Mouse (Mus musculus) midbrain, embryonic 15.5 days (tissue): Measurements from ENCODE around the gene Stat1. TPM values are rescaled to one million over a fixed set of nuclear protein-coding genes. Genes with fewer than 3 reads are reported as not detected.

ENCODE experiments used
- ATAC-seq: fragments of 200-750 bp; cut with Nextera tagmentation; replicated peaks from 2 replicates; pipeline ENCODE4 v1.8.0; 2017; ENCODE audit warnings: moderate TSS enrichment
- H3K27ac ChIP-seq: fragments of 300-500 bp; sonication (generic); 2 replicates; pipeline ENCODE4 v1.5.1; 2015; ENCODE audit warnings: mild to moderate bottlenecking, inconsistent platforms
- H3K27me3 ChIP-seq: fragments of 300-500 bp; sonication (generic); replicated peaks from 2 replicates; pipeline ENCODE4 v1.6.1; 2015; ENCODE audit warnings: inconsistent platforms
- H3K36me3 ChIP-seq: fragments of 300-500 bp; sonication (generic); replicated peaks from 2 replicates; pipeline ENCODE4 v1.6.1; 2015; ENCODE audit warnings: inconsistent platforms
- H3K4me1 ChIP-seq: fragments of 300-500 bp; sonication (generic); 2 replicates; pipeline ENCODE4 v1.6.1; 2015; ENCODE audit warnings: inconsistent platforms
- H3K4me2 ChIP-seq: fragments of 300-500 bp; sonication (generic); 2 replicates; pipeline ENCODE4 v1.6.1; 2015; ENCODE audit warnings: inconsistent platforms, mild to moderate bottlenecking, moderate library complexity
- H3K4me3 ChIP-seq: fragments of 300-500 bp; sonication (generic); 2 replicates; pipeline ENCODE4 v1.5.1; 2015; ENCODE audit warnings: mild to moderate bottlenecking, inconsistent platforms
- H3K9ac ChIP-seq: fragments of 300-500 bp; sonication (generic); 2 replicates; pipeline ENCODE4 v1.6.1; 2015; ENCODE audit warnings: mild to moderate bottlenecking, inconsistent platforms
- H3K9me3 ChIP-seq: fragments of 300-500 bp; sonication (generic); 2 replicates; pipeline ENCODE4 v1.6.1; 2016; ENCODE audit warnings: inconsistent platforms
- WGBS: fragments of 180-500 bp; shearing (Covaris S2); methylation state at CpG from one replicate; pipeline ENCODE4 v1.1.7; 2015; ENCODE audit warnings: mixed read lengths; 5-methylcytosine and 5-hydroxymethylcytosine counted together
- polyA plus RNA-seq: library from polyadenylated mRNA; unstranded; fragments of >200 nt; fragmentation: Nextera tagmentation; extraction: Ambion mirVana; gene quantifications from 2 replicates; pipeline ENCODE4 v1.2.1, GENCODE M21; 2015

The Stat1 gene
- polyA plus RNA-seq, 1 experiment from 2014 or later, result 13.5 TPM

DNA sequence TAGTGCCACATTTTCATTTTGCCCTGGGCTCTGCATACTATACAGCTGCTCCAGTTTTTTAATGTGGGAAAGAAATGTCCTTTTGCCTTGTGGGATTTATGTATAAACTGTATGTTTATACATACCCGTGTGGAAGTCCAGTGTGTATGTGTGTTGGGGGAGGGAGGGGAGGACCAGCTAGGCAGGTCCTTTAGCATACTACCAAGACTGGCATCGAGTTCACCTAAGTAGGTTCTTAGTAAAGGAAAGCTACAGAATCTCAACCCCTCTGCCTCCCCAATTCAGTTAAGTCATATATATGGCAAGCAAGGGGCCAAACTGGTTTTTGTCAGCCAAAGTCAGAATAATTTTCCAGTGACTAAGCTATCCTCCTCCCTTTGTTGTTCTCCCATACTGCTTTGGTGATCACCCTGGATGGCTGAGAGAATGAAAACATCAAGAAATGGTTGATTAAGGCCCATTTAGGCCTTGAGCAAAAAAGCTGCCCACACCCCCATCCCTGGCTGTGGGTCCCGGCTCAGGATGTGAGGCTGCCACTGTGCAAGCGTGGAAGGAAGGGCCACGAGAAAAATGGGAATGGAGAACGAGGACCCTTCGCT, 6.1 kb upstream of the Stat1 start:
- Histone ChIP-seq H3K4me3 (peak overlapping the region; percentile 30), H3K4me2 (peak overlapping the region; percentile 51), H3K4me1 (peaks cover 4% of the 10 kb centered on the region; the same call in 1 of the 2 replicates), H3K9me3 (no peaks in the 10 kb centered on the region), H3K27me3 (0 out of 2 replicates have a peak, but pooled peaks cover 3% of the 10 kb centered on the region), H3K9ac (peak overlapping the region; percentile 24; the same call in 1 of the 2 replicates), H3K27ac (peak overlapping the region; percentile 80), H3K36me3 (no peaks in the 10 kb centered on the region)
- peak; percentile 59 for ATAC-seq
- WGBS, result 25% methylated on average over 7 of the region's 7 CpGs

DNA sequence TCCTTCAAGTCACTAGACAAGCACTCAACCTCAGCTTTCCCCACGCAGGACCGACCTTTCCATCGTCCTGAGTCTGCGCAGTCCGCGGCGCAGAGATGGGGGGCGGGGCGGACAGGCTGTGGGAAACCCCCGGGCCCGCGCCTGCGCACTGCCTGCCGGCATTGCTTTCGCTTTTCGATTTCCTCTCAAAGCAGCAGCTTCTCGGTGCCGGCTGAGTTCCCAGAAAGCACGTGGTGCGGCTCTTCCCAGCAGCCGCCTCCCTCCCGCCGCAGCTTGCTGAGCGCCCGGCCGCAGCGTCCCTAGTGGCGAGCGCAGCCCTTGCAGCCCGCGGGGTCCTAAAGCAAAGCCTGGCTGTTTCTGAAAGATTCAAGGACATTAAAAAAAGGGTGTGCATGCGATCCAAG, 5.6 kb upstream of the Stat1 start:
- Histone ChIP-seq H3K27me3 (0 out of 2 replicates have a peak, but pooled peaks cover 3% of the 10 kb centered on the region), H3K4me3 (peak overlapping the region; percentile 30), H3K4me1 (peaks cover 7% of the 10 kb centered on the region), H3K4me2 (peak overlapping the region; percentile 51), H3K9ac (peak overlapping the region; percentile 24; the same call in 1 of the 2 replicates), H3K27ac (peak overlapping the region; percentile 80), H3K36me3 (no peaks in the 10 kb centered on the region), H3K9me3 (no peaks in the 10 kb centered on the region)
- under 1% methylated on average over 32 of the region's 32 CpGs for WGBS
- peak; percentile 97 for ATAC-seq

DNA sequence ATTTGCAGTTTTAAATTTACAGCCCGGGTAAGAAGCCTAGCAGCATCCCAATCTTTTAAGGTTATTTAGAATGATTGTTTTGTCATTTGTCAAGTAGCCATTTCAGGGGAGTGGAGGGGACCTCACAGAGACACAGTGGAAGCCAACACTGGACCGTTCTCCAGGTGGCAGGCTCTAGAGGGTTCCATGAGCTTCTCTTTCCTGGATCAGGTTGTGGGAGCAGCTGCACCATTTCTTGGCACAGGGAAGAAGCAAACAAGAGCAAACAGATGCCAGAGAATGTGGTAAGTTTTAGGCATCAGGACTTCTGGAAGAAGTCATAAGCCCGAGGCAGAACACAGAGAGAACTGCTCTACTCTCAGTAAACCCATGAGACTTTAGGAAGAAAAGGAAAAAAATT, 2.8 kb upstream of the Stat1 start:
- WGBS, result 81% methylated on average over 3 of the region's 3 CpGs
- ATAC-seq, result no peak
- H3K4me3 ChIP-seq, result no peak overlapping the region

DNA sequence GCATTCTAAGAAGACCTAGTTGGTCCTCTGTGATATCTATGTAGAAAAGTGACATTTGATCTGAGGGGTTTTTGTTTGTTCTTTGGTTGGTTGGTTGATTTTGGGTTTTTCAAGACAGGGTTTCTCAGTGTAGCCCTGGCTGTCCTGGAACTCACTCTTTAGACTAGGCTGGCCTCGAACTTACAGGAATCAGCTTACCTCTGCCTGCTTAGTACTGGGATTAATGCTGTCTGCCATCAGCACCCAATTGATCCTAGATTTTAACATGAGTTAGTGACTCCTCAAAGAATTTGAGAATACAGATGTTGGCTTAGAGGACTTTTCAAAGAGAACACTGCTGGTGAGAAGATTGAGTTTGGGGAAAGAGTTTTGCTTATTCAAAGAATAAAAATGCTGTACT, 1.5 kb upstream of the Stat1 start:
- Histone ChIP-seq H3K27me3 (0 out of 2 replicates have a peak, but pooled peaks cover 3% of the 10 kb centered on the region), H3K9me3 (no peaks in the 10 kb centered on the region)
- no peak for ATAC-seq

More for the DNA sequence above, 2.8 kb upstream of the Stat1 start:
- no peaks in the 10 kb centered on the region for H3K9me3 ChIP-seq
- no peak overlapping the region for H3K4me2 ChIP-seq
- H3K36me3 ChIP-seq, result no peaks in the 10 kb centered on the region
- no peak overlapping the region for H3K9ac ChIP-seq
- peaks cover 16% of the 10 kb centered on the region for H3K4me1 ChIP-seq
- H3K27me3 ChIP-seq, result 0 out of 2 replicates have a peak, but pooled peaks cover 3% of the 10 kb centered on the region
- H3K27ac ChIP-seq, result no peak overlapping the region

DNA sequence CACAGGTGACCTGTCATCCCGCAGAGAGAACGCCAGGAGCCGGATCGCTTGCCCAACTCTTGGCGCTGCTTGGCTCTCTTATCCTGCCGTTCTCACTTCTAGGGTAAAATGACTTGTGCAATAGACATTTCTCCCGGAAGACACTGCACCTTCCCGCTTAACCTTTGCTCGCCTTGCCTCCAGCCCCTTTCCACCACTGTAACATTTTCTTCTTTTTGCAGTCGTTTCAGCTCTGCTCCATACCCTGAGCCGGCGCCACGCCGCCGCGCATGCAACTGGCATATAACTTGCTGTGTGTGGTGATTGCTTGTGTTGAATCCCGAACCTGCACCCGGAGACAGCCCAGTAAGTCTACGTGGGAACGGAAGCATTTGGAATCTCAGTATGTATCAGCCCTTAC, 451 bp downstream of the Stat1 start:
- Histone ChIP-seq H3K27me3 (0 out of 2 replicates have a peak, but pooled peaks cover 3% of the 10 kb centered on the region), H3K27ac (no peak overlapping the region)
- peak; percentile 51; the same call in 1 of the 2 replicates for ATAC-seq

More for the DNA sequence above, 1.5 kb upstream of the Stat1 start:
- WGBS, result 93% methylated on average over 1 of the region's 1 CpGs
- no peak overlapping the region for H3K9ac ChIP-seq
- H3K4me3 ChIP-seq, result no peak overlapping the region
- H3K4me2 ChIP-seq, result no peak overlapping the region
- peaks cover 16% of the 10 kb centered on the region for H3K4me1 ChIP-seq
- no peak overlapping the region for H3K27ac ChIP-seq
- H3K36me3 ChIP-seq, result no peaks in the 10 kb centered on the region

DNA sequence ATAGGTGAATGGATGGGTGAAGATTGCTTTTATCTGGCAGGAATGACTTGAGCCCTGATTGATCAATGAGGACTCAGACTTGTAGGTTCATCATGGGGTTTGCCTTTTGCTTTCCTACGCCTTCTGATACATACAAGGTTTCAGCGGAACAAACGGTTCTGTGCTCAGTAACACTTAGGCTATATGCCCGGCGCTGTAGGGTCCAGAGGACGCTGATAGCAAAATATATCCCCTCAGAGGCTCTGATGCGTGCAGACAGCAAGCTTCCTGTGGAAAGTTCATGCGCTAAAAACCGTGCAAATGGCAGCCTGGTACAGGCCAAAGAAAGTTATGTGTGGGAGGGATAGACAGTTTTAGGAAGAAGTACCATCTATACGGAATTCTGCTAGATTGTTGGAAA, 951 bp downstream of the Stat1 start:
- Histone ChIP-seq H3K4me1 (peaks cover 13% of the 10 kb centered on the region), H3K4me3 (peak overlapping the region; percentile 59), H3K9me3 (no peaks in the 10 kb centered on the region), H3K9ac (0 out of 2 replicates have a peak overlapping the region, but pooled peaks have one; percentile 48), H3K27me3 (0 out of 2 replicates have a peak, but pooled peaks cover 3% of the 10 kb centered on the region), H3K4me2 (peak overlapping the region; percentile 73), H3K27ac (no peak overlapping the region), H3K36me3 (no peaks in the 10 kb centered on the region)
- no peak for ATAC-seq
- 43% methylated on average over 10 of the region's 10 CpGs for WGBS

More for the DNA sequence above, 451 bp downstream of the Stat1 start:
- H3K4me2 ChIP-seq, result peak overlapping the region; percentile 73
- peak overlapping the region; percentile 59 for H3K4me3 ChIP-seq
- H3K9ac ChIP-seq, result peak overlapping the region; percentile 48
- H3K9me3 ChIP-seq, result no peaks in the 10 kb centered on the region
- H3K4me1 ChIP-seq, result peaks cover 13% of the 10 kb centered on the region
- WGBS, result under 1% methylated on average over 20 of the region's 20 CpGs
- H3K36me3 ChIP-seq, result no peaks in the 10 kb centered on the region

DNA sequence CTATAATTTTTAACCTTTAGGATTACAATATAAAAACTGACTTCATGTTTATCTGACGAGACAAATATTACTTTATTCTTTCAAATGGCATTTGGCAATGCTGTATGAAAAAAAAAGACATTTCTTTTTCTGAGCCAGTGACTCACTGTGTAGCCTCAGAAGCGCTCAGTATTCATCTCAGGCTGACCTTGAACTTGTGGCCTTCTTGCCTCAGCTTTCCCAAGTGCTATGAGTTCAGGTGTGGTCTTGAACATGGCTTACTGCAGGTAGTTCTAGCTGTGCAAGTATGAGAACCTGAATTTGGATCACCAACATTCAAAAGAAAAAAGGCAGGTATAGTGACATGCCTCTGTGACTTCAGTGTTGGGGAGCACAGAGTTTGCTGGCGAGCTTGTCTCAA, 1.8 kb downstream of the Stat1 start:
- no peaks in the 10 kb centered on the region for H3K9me3 ChIP-seq
- WGBS, result 90% methylated on average over 3 of the region's 3 CpGs
- peaks cover 13% of the 10 kb centered on the region for H3K4me1 ChIP-seq
- no peak for ATAC-seq
- H3K36me3 ChIP-seq, result no peaks in the 10 kb centered on the region
- 0 out of 2 replicates have a peak, but pooled peaks cover 3% of the 10 kb centered on the region for H3K27me3 ChIP-seq
- H3K27ac ChIP-seq, result no peak overlapping the region
- no peak overlapping the region for H3K4me3 ChIP-seq
- no peak overlapping the region for H3K9ac ChIP-seq
- no peak overlapping the region for H3K4me2 ChIP-seq

DNA sequence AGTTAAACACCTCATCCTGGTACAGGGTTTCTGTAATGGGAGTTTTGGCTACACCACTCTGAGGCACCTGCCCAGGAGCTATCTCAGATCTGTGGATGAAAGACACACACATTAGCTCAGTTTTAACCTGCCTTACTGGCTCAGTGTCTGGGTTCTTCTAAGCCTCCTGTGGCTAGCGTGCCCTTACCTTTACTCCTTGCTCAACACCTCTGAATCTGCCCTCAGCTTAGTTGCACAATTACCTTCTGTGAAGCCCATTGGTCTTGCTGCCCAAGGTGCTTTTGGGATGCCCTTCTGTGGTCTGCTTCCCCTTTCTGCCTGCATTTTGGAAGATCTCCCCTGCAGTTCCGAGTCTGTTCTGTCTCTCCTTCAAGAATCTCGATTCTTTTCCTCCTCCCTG, 5.6 kb downstream of the Stat1 start:
- no peak for ATAC-seq
- H3K36me3 ChIP-seq, result no peaks in the 10 kb centered on the region
- H3K4me2 ChIP-seq, result no peak overlapping the region
- H3K4me3 ChIP-seq, result no peak overlapping the region
- H3K27me3 ChIP-seq, result no peaks in the 10 kb centered on the region
- WGBS, result 67% methylated on average over 3 of the region's 3 CpGs
- no peak overlapping the region for H3K9ac ChIP-seq
- no peaks in the 10 kb centered on the region for H3K9me3 ChIP-seq
- no peak overlapping the region for H3K27ac ChIP-seq
- peaks cover 5% of the 10 kb centered on the region for H3K4me1 ChIP-seq

DNA sequence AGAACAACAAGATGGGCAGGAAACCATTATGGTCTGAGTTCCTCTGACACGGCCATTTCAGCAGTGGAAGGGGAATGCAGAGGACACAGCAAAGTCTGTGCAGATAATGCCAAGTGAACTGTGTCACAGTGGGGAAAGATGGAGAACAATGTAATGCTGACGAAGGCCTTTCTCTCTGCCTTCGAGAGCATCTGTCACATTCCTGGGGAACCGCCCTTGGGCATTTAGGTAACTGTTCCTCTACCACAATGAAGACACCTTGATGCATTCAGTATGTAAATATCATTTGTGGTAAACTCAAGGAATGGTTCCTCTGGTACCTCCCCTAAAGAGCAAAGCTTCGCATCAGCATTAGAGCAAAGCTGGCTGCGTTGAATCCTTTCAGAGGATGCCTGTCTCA, 8.1 kb downstream of the Stat1 start:
- H3K4me3 ChIP-seq, result no peak overlapping the region
- no peak overlapping the region for H3K27ac ChIP-seq
- no peak overlapping the region for H3K9ac ChIP-seq
- H3K4me2 ChIP-seq, result no peak overlapping the region
- no peaks in the 10 kb centered on the region for H3K9me3 ChIP-seq
- no peaks in the 10 kb centered on the region for H3K27me3 ChIP-seq
- H3K36me3 ChIP-seq, result no peaks in the 10 kb centered on the region
- ATAC-seq, result no peak
- H3K4me1 ChIP-seq, result no peaks in the 10 kb centered on the region
- 89% methylated on average over 6 of the region's 6 CpGs for WGBS

DNA sequence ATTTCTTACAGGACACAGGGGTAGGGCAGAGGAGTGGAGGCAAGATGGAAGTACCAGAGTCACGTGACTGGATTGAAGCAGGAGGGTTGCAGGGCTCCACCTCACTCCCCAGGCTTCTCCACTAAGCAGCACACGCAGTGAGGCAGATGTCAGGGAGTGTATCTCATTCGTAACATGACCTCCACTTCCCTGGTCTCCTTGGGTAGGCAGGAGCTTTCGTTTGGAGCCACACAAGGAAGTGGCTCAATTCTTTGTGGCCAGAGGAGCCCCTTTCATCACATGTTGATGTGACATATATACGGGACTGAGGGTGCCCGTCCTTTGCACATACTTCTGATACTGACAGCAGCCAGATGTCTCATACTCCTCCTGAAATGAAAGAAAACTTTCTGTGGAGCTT, 10.6 kb downstream of the Stat1 start:
- Histone ChIP-seq H3K4me3 (no peak overlapping the region), H3K9me3 (no peaks in the 10 kb centered on the region), H3K4me1 (no peaks in the 10 kb centered on the region), H3K4me2 (no peak overlapping the region), H3K27me3 (no peaks in the 10 kb centered on the region), H3K9ac (no peak overlapping the region), H3K36me3 (no peaks in the 10 kb centered on the region), H3K27ac (no peak overlapping the region)
- ATAC-seq, result no peak
- 78% methylated on average over 6 of the region's 6 CpGs for WGBS

DNA sequence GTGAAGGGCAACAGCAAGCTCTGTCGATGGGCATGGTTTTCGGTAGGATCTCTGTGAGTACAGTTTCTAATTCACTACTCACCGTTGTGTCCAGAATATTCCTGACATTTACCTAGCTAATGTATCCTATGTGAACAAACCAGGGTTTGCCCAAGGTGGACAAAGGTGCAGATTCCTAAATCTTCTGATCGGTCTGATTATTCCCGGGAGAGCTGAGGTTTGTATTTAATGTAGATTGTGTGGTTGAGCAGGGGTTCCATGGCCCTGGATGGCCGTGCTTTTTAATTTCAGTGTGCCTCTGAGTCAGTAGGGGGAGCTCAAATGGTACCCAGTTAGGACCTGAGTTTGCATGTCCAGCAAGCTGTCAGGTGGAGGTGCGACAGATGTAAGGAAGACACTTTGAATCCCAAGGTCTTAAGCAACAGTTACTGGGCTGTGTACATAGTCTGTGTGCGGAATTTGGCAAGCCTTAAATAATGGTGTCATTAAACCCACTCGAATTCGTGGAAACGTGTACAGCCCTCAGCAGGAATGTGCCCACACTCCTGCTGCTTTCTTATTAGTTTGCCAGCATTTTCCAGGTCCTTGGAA, 12.6 kb downstream of the Stat1 start:
- H3K4me3 ChIP-seq, result no peak overlapping the region
- WGBS, result 86% methylated on average over 11 of the region's 11 CpGs
- ATAC-seq, result no peak

DNA sequence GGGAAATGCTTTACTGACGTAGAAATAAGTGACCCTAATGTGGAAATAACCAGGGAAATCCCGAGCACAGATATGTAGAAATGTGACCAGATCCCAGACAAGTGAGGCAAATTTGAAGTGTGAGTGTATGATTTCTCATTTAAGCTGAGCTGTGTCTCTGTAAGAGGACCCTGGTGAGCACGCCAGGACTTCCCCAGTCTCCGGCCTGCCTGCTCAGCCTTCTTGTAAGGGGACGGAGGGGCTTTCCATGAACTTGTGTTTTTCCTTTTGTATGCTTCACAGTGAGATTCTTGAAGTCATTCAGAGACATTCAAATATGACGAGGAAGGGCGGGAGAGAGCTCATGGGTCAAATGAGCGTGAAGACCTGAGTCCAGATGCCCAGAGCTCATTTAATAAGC, 14.0 kb downstream of the Stat1 start:
- H3K9me3 ChIP-seq, result no peaks in the 10 kb centered on the region
- WGBS, result 71% methylated on average over 8 of the region's 8 CpGs
- H3K4me2 ChIP-seq, result no peak overlapping the region
- no peak for ATAC-seq
- H3K36me3 ChIP-seq, result no peaks in the 10 kb centered on the region
- no peak overlapping the region for H3K4me3 ChIP-seq
- no peak overlapping the region for H3K27ac ChIP-seq
- no peak overlapping the region for H3K9ac ChIP-seq
- no peaks in the 10 kb centered on the region for H3K27me3 ChIP-seq
- no peaks in the 10 kb centered on the region for H3K4me1 ChIP-seq

More for the DNA sequence above, 12.6 kb downstream of the Stat1 start:
- Histone ChIP-seq H3K4me2 (no peak overlapping the region), H3K4me1 (no peaks in the 10 kb centered on the region), H3K36me3 (no peaks in the 10 kb centered on the region), H3K27me3 (no peaks in the 10 kb centered on the region), H3K27ac (no peak overlapping the region), H3K9ac (no peak overlapping the region), H3K9me3 (no peaks in the 10 kb centered on the region)

DNA sequence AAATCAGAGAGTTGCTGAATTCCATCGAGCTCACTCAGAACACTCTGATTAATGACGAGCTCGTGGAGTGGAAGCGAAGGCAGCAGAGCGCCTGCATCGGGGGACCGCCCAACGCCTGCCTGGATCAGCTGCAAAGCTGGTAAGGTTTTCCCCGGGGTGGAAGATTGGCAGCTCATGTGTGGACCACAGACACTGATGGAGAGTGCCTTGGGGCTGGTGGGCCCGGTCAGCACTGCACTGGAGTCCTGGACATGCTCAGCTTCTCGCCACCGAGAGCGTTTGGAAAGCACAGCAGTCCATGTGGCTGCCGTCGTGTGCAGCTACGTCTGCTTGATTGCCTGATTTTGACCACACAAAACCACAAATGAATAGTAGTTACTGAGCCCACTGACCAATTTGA, 18.1 kb downstream of the Stat1 start:
- Histone ChIP-seq H3K4me1 (no peaks in the 10 kb centered on the region), H3K36me3 (no peaks in the 10 kb centered on the region), H3K9me3 (no peaks in the 10 kb centered on the region), H3K4me2 (no peak overlapping the region), H3K4me3 (no peak overlapping the region), H3K9ac (no peak overlapping the region), H3K27ac (no peak overlapping the region), H3K27me3 (no peaks in the 10 kb centered on the region)
- ATAC-seq, result no peak
- 71% methylated on average over 16 of the region's 16 CpGs for WGBS
